Mouse (Mus musculus) lung, embryonic 14.5 days (tissue): Measurements from ENCODE around the gene Fa2h. TPM values are rescaled to one million over a fixed set of nuclear protein-coding genes. Genes with fewer than 3 reads are reported as not detected.
"Not testable (repeated sequence)": the region's sequence is repeated elsewhere in the genome, so short reads cannot be mapped to it uniquely, and the experiment has no call there.

Experiments
- ATAC-seq: fragments of 200-750 bp; cut with Nextera tagmentation; 2 replicates; pipeline ENCODE4 v1.8.0; 2017; ENCODE audit warnings: mild to moderate bottlenecking, moderate TSS enrichment, moderate library complexity; ENCODE audit not compliant: insufficient read depth
- DNase-seq: peaks from one replicate; pipeline ENCODE4 v3.0.0-alpha.2; 2015
- H3K27ac ChIP-seq: fragments of 300-500 bp; sonication (generic); 2 replicates; pipeline ENCODE4 v1.5.1; 2014; ENCODE audit warnings: low read depth, mild to moderate bottlenecking, moderate library complexity
- H3K27me3 ChIP-seq: fragments of 300-500 bp; sonication (generic); 2 replicates; pipeline ENCODE4 v1.6.1; 2014; ENCODE audit warnings: low read length, control low read depth; ENCODE audit not compliant: insufficient read depth
- H3K36me3 ChIP-seq: fragments of 300-500 bp; sonication (generic); 2 replicates; pipeline ENCODE4 v1.6.1; 2014; ENCODE audit warnings: control low read depth; ENCODE audit not compliant: insufficient read depth
- H3K4me1 ChIP-seq: fragments of 300-500 bp; sonication (generic); 2 replicates; pipeline ENCODE4 v1.6.1; 2014; ENCODE audit warnings: antibody characterized with exemption, control low read depth; ENCODE audit not compliant: insufficient read depth
- H3K4me2 ChIP-seq: fragments of 300-500 bp; sonication (generic); 2 replicates; pipeline ENCODE4 v1.6.1; 2014; ENCODE audit warnings: mild to moderate bottlenecking
- H3K4me3 ChIP-seq: fragments of 300-500 bp; sonication (generic); 2 replicates; pipeline ENCODE4 v1.5.1; 2014; ENCODE audit warnings: low read depth, low read length
- H3K9ac ChIP-seq: fragments of 300-500 bp; sonication (generic); 2 replicates; pipeline ENCODE4 v1.6.1; 2014
- H3K9me3 ChIP-seq: fragments of 300-500 bp; sonication (generic); 2 replicates; pipeline ENCODE4 v1.6.1; 2016; ENCODE audit warnings: low read depth, low read length, control low read depth
- CTCF ChIP-seq: IDR thresholded peaks from 2 replicates; pipeline ENCODE4 v1.5.1; 2016; ENCODE audit warnings: antibody characterized with exemption, low read depth
- WGBS: fragments of 180-500 bp; shearing (Covaris S2); extraction: QIAGEN DNeasy Blood & Tissue Kit; methylation state at CpG from one replicate; pipeline ENCODE4 v1.1.7; 2014; 5-methylcytosine and 5-hydroxymethylcytosine counted together
- polyA plus RNA-seq: library from polyadenylated mRNA; unstranded; fragments of >200 nt; fragmentation: Nextera tagmentation; extraction: Ambion mirVana; gene quantifications from 2 replicates; pipeline ENCODE4 v1.2.1, GENCODE M21; 2014

Gene Fa2h
- polyA plus RNA-seq, 1 experiment from 2014 or later, result 0.07 TPM

DNA sequence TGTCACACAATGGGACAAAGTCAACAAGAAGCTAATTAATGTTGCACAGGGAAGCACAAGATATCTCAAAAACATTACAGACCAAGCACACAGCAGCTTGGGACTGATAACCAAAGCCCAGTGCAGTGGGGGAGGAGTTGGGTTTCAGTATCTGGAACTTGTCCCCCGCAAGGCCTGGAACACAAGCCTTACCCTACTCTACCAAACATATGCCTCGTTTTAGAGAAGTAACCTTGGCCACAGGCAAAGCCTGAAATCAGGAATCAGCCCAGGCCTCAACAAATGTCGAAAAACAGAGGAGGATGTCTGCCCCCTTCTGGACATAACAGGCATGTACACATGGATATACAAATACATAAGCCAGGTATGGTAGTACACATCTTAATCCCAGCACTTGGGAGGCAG, 80.9 kb downstream of the Fa2h start:
- ATAC-seq (no peak), DNase-seq (peak; percentile 11)
- no peak overlapping the region for H3K4me2 ChIP-seq
- H3K9me3 ChIP-seq, result no peaks in the 10 kb centered on the region
- H3K4me3 ChIP-seq, result no peak overlapping the region
- no peak overlapping the region for H3K9ac ChIP-seq
- H3K4me1 ChIP-seq, result no peaks in the 10 kb centered on the region
- no peak overlapping the region for H3K27ac ChIP-seq
- H3K27me3 ChIP-seq, result no peaks in the 10 kb centered on the region
- H3K36me3 ChIP-seq, result no peaks in the 10 kb centered on the region
- WGBS, result 74% methylated on average over 3 of the region's 3 CpGs
- TF ChIP-seq CTCF, result peak; percentile 32; the same call in 1 of the 2 replicates

DNA sequence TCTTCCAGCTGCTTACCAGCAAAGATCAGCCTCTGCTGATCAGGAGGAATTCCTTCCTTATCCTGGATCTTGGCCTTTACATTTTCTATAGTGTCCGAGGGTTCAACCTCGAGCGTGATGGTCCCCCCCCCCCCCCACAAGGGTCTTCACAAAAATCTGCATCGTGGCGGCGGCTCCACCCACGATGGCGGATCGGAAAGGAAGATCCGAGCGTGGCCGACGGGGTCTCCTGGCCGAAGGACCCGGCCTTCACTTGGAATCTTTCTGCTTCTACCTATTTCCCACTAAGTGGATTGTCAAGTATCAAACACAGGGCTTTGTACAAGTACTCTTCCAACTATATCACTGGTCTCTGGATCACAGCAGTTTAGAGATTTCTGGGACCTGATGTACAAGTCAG, 83.6 kb downstream of the Fa2h start:
- H3K36me3 ChIP-seq, DNase-seq, ATAC-seq, H3K9ac ChIP-seq, H3K4me2 ChIP-seq, H3K4me1 ChIP-seq, H3K4me3 ChIP-seq, H3K9me3 ChIP-seq, H3K27me3 ChIP-seq, H3K27ac ChIP-seq: not testable (repeated sequence)
- WGBS, result 85% methylated on average over 15 of the region's 15 CpGs

GRCm38 (mm10) chr8:111305031-111305730, 88.4 kb downstream of the Fa2h start:
- Histone ChIP-seq H3K4me1 (no peaks in the 10 kb centered on the region), H3K9ac (no peak overlapping the region), H3K4me3 (no peak overlapping the region), H3K27me3 (no peaks in the 10 kb centered on the region), H3K9me3 (no peaks in the 10 kb centered on the region), H3K27ac (no peak overlapping the region), H3K4me2 (no peak overlapping the region), H3K36me3 (no peaks in the 10 kb centered on the region)
- 26% methylated on average over 5 of the region's 5 CpGs for WGBS
- TF ChIP-seq CTCF, result no peak
- DNase-seq (peak; percentile 24), ATAC-seq (no peak)

GRCm38 (mm10) chr8:111304359-111304758, 89.3 kb downstream of the Fa2h start:
- Histone ChIP-seq H3K36me3 (no peaks in the 10 kb centered on the region), H3K9ac (no peak overlapping the region), H3K4me1 (no peaks in the 10 kb centered on the region), H3K9me3 (no peaks in the 10 kb centered on the region), H3K27me3 (no peaks in the 10 kb centered on the region), H3K27ac (no peak overlapping the region), H3K4me2 (no peak overlapping the region), H3K4me3 (no peak overlapping the region)
- TF ChIP-seq CTCF, result no peak
- DNase-seq (no peak), ATAC-seq (no peak)
- WGBS, result 83% methylated on average over 3 of the region's 3 CpGs

GRCm38 (mm10) chr8:111303076-111303803, 90.4 kb downstream of the Fa2h start:
- 72% methylated on average over 5 of the region's 5 CpGs for WGBS
- not testable (repeated sequence) for H3K27me3 ChIP-seq

GRCm38 (mm10) chr8:111300597-111301546, 92.8 kb downstream of the Fa2h start:
- Histone ChIP-seq H3K9ac (no peak overlapping the region), H3K4me3 (peak overlapping the region; percentile 29), H3K36me3 (peaks cover 11% of the 10 kb centered on the region), H3K4me2 (peak overlapping the region; percentile 55), H3K4me1 (peaks cover 6% of the 10 kb centered on the region; the same call in 1 of the 2 replicates), H3K27me3 (no peaks in the 10 kb centered on the region), H3K27ac (peak overlapping the region; percentile 88), H3K9me3 (no peaks in the 10 kb centered on the region)
- peak; percentile 54 for TF ChIP-seq CTCF
- no peak for ATAC-seq
- 60% methylated on average over 11 of the region's 11 CpGs for WGBS
- peak; percentile 30 for DNase-seq

More at GRCm38 (mm10) chr8:111303076-111303803, 90.4 kb downstream of the Fa2h start:
- not testable (repeated sequence) for ATAC-seq, H3K9me3 ChIP-seq, H3K9ac ChIP-seq, H3K4me3 ChIP-seq, H3K4me1 ChIP-seq, H3K36me3 ChIP-seq, H3K4me2 ChIP-seq, H3K27ac ChIP-seq, DNase-seq
